Mouse (Mus musculus) lung, adult 18-20 months (tissue): Measurements from ENCODE around the gene Ccdc187.

Experiments
- DNase-seq, 2 experiments: peaks; one replicate each; pipeline ENCODE4 v3.0.0; 2022; ENCODE audit warnings: mixed read lengths in 2 of 2

Ccdc187 gene

DNA sequence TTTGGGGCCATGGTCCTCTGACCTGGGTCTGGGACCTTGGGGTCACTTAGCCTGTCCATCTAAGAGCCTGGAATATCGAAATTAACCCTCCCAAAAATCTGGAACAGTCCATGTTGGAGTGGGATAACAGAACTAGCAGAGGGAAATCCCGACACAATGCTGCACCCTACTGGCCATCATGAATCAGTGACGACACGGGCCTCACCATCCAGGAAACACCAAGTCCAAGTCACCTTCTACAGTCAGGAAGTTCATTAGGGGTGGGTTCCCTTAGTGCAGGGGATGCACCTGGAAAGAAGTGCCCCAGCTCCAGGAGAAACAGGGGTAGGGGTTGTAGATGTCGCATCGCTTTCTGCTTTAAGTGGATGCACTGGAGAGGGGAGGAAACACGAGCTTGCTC, 20.7 kb downstream of the Ccdc187 start:
- DNase-seq, result peak; percentile 33 to 56

DNA sequence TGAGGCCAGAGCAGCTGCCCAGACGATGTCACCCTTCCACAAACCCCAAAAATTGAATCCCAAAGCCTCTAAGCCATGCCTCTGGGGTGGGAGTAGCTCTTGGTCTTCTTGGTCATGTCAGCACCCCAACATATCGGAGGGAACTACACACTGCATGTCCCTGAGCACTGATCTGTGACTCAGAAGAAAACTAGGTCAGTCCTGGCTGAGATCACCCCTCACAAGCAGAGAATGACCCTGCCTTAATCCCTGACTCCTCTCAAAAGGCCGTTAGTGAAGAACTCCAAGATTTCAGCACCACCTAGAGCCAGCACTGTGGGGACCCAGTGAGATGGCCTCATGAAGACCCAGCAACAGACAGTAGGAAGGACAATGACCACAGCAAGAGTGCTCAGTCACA, 26.1 kb downstream of the Ccdc187 start:
- no peak for DNase-seq

DNA sequence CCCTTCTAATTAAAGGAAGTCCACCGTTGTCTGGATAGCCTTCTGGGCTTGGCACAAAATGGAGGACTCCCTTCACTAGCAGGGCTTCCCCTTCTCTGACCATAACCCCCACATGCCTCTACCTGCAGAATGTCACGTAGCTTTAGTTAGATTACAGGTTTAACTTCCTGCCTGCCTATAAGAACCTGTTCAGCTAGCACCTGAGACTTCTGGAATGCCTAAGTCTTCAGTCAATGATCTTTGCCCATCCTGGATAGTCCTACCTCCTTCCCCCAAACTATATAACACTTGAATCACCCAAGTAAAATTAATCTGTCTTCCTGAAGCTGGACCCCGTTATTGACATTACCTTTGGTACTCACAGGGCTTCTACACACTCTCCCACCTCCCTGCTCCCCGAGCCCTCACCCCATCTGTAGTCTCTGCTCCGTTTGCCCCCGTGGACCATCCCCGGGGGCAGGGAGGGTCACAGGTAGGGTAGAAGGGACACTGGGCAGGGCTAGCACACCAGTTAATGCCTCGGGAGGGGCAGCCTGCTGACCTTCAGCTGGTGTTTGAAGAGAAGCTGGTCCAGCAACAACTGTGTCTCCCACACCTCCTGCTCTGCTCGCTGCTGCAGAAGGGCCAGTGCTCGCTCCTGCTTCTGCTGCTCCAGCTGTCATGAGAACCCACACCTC, 28.2 kb downstream of the Ccdc187 start:
- no peak for DNase-seq

DNA sequence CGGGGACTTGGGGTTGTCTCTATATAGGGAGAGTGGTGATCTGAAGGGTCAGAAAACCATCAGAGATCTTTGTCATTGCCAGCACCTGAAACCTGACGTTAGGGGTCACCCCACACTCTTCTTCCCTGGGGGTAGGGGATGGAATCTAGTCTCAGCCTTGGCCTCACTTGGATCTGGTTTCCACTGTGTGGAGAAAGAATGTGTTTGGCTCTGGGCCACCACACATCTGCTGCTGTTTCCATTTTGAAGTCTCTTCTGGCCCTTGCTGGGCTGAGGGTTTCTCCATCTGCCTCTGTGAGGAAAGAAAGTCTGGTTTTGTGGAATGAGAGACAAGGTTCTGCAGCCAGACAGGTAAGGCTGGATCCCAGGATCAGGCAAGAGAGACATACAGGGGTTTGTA, 29.3 kb downstream of the Ccdc187 start:
- DNase-seq, result no peak

DNA sequence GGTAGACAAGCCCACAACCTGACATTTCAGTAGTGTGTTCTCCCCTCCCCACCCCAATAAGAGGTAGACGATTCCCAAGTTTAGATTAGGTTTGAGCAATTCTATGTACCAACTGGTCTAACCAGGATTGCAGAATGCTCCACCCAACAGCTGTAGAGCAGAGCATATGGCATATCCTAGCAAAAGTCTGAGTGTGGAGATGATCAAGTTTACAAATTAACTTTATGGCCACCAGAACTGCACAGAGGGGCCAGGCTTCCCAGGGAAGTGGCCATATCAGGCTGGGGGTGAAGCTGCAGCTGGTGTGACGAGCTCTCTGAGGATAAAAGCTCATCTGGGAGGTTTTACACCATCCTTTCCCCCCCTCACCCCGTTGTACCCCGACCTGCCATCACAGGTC, 29.7 kb downstream of the Ccdc187 start:
- DNase-seq, result no peak

DNA sequence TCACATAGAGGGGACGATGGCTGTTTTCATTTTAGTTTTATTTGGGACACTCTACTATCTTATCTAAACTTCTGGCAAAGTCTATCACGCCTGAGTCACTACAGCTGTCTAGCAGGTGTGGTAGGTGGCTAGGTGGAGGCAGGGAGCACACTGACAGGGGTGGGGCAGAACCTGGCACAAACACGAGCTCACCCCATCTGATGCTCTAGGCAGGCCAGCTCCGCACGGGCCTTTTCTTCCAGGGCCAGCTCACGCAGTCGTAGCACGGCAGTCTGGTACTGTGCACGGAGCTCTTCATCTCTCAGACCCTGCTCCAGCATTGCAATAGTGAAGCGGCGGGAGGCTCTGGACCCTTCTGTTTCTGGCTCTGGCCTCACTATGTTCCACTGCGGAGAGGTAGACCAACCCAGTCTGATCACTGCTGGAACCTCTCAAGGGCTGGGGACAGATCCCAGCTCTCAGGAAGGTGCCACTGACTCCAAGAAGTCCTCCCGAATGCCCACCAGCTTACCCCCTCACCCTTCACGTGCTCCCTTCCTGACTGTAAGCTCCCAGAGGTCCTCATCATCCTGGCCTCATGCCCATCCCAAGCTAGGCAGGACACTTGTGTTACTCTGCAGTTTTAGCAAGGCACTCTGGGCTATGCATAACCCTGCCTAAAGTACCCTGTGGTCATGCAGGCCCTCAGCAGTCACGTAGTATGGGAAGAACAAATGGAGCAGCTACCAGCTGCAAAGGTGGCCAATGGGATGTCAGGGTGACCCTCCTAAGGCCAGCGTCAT, 36.9 kb downstream of the Ccdc187 start:
- DNase-seq, result no peak

DNA sequence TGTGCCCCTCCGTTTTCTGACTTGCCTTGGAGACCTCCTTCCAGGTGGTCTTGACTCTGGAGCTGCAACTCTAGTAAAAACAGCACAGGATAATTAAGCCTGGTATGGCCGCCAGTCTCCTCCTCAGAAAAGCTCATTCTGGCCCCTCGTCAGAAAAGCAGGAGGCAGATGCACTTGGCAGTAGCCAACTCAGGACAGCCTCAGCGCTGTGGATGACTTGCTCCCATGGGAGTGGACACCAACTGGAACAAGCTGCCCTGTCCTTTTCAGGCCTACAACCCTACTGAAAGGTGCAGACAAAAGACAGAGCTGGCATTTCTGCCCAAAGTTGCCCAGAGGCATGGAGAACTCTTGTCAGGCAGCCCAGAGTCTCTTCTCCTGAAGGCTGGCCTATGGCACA, 39.5 kb downstream of the Ccdc187 start:
- no peak for DNase-seq

DNA sequence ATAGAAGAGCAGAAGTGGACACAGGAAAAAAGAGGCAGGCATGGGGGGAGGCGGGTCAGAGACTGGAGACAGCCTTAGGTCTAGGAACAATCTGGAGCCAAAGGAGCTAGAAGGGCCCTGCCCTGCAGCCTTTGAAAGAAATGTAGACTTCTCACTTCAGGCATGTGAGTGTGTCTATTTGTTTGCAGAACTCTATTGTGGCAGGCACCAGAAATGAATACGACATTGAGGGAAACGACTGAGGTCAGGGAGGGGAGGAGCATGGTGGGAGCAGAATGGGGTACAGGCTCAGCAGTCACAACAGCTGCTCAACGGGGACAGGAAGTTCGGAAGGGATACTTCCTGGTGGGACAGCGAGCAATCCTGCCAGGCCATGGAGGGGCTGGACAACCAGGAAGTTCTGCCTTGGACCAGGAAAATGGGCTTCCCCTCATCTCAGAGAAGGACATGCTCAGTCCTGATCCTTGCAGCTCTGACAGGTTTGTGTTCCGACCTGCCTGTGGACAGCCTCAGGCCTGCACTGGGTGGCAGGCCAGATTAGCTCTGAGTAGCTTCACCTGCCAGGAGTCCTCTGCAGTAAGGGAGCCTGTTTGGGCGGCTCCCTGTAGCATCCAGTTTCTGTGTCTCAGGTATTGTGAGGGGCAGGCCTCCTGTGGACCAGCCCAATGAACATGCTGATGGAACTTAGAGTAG, 41.7 kb downstream of the Ccdc187 start:
- DNase-seq, result no peak

DNA sequence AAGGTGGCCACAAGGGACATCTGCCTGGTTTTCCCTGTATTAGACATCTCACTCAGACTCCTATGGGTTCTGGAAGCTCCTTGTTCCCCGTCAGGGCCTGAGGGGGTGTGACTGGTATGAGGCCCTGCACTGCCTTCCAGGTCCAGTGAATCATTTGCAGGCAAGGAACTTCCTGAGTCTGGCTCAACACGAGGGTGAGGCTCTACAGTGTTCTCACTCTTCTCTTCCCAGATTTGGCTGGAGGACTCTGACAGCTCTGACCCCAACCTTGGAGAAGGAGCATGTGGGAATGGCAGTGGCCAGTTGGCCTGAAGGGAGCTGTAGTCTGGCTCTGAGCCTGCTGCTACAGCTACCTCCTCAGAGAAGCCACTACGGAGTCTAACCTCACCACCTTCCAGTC, 46.8 kb downstream of the Ccdc187 start:
- DNase-seq, result peak in 1 of 2 experiments; percentile 16

DNA sequence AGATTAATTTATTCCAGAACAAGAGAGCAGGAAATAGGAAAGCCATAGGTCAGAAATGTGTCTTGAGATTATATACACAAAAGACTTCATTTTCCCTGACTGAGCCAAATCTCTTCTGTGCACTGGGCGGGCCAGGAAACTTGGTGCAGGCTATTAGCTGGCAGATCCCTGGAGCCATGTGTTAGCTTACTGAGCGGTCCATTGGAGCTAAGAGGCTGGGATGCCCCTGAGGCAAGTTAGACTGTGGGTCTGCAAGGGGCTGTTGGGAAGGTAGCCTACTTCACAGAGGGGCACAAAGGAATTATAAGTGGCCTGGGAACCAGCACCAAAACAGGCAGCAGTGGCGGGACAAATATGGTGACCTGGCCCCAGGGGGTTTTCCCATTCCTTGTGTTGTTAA, 53.5 kb downstream of the Ccdc187 start:
- DNase-seq, result no peak

DNA sequence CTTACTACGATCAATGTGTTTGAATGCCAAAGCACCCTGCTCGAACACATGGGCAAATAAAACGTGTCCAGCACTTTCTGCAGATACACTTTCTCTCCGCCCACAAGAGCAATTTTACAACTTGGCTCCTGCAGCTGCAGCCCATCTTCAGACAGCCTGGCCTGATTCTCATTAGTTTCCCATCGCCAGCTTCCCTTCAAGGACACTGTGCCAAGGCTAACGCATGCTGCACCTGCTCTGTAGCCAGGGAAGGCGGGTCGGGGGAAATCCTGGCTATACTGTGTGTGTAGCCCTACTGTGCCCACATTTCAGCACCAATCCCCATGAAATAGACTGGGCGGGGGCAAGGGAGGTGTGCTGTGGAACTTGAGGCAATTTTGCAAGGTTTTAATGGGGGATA, 54.0 kb downstream of the Ccdc187 start:
- DNase-seq, result peak in 1 of 2 experiments; percentile 25

DNA sequence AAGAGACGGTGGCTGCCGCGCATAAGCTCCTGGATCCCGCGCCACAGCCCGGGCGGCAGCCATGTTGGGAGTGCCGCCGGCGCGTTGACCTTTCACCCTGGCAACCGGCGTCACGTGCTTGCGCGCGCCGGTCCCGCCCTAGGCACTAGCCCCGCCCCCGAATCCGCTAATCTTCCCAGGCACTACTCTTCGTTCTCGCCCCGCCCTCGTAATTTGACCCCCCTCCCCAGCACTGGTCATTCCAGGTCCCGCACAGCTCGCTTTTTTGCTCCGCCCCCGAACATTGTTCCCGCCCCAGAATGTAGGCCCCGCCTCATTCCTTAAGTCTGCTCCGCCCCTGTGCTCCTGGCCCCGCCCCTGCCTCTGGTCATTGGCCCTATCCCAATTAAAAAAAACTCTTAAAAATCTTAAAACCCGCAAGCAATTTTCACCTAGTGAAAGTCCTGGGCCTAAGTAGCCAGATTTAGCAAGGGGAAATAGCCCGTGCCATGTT, 57.0 kb downstream of the Ccdc187 start, which contains the start of gene Qsox2:
TSS of gene Qsox2 (minus strand) at position 236 of the 493 bp plus-strand sequence.
- DNase-seq, result peak; percentile 92 to 96

DNA sequence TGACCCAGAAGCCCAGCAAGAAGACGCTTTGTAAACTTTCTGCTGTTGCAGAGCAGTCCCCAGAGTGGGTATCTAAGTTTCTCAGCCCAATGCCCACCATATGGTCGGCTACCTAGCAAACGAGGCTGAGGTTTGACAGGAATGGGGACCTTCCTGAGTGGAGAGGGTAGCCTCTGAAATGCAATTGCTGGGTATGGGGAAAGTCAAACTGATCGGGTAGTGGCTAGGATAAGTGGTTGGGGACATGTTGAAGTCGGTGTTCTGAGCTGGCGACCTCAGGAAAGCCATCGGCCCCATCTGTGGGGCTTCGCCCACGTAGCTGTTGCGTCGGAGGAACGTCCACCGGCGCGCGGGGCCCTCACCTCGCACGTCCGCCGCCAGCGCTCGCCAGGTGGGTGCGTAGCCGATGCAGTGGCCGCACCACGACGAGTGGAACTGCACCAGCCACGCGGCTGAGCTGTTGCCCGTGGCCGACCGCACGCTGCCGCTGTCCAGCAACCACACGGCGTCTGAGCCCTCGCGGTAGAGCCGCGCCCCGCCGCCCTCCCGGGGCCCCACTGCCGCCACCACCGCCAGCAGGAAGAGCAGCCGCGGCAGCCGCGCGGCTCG, 57.6 kb downstream of the Ccdc187 start:
- DNase-seq, result no peak

DNA sequence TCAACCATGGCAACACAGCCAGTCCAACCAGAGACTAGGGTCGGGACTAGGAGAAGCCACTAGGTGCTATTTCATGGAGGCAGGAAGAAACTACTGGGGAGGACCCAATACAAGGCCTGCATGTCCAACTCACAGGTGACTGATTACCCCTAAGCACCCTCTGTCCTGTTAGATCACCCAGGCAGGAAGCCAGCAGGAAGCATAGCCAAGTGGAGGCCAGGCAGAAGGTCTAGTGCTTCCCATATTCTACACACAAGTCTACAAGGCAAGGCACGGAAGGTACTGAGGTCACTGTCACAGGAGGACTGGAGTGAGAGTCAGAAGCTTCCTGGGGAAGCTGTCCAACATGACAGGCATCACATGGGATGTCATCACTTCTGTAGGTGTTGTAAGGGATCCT, 59.6 kb downstream of the Ccdc187 start:
- no peak for DNase-seq

DNA sequence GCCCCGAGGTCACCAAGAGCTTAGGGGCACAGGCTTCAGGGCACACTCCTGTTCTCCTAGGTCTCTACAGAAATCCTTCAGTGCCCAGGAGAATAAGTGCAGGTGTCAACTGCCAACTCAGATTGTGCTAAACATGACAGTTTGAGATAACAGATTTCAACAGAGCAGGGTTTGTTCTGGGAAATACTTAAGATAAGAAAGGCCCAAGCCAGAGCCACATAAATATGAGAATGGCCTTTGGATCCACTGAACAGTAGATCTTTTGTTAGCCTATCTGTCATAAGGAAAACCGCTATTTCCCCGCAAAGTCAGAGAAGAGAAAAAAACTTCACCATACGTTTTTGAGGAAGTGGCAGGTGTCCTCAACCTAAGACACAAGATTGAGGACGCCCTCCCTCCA, 60.1 kb downstream of the Ccdc187 start:
- DNase-seq, result no peak

DNA sequence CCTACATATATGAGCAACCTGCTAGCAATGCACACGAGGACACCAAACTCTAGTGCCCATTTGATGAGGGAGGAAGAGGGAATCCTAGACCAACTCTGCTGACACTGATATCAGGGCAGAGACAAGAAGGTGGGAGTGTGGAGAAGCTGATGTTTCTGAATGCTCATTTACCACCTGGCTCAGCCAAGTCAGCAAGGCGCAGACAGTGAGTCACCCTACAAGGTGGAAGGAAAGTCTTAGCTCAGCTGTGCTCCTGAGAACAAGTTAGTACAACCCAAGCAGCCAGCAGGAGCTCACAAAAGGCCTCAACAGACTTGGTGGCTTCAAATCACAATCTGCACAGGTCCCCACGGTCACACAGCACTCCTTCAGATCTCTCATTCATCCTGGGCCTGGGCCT, 63.0 kb downstream of the Ccdc187 start:
- DNase-seq, result no peak

DNA sequence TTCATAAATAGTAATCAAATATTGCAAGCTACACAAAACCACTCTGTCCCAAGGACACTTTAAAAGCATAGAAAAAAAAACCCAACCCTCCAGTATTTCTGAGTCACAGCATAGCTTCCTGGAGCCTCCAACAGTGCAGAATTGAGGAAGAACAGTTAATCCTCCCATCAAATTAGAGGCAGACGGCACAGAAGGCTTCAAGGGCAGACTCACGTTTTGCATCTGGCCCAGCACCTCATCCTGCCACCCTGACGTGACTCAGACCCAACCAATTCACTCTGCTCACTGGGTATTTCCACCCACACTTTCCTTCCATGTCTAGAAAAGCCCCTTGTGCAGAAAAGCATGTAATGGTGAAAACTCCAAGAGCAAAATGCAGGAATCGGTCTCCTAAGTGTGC, 64.1 kb downstream of the Ccdc187 start:
- DNase-seq, result no peak

DNA sequence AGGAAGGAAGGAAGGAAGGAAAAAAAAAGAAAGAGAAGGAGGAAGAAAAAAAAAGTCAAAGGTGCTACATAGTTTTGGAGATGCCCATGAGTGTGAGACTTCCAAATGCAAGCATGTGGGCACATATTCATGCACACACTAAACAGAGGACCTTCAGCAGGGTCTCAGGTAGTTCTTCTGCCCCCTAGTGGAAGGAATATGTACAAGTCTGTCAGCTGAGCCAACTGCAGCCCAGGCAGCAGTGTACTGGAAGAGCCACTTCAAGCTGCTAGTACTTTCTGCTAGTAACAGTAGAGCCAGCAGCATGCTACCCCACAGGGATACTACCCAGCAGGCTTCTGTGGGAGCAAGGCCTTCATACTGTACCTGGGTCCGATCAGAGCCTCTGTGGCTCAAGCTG, 66.6 kb downstream of the Ccdc187 start:
- peak; percentile 35 to 44 for DNase-seq

DNA sequence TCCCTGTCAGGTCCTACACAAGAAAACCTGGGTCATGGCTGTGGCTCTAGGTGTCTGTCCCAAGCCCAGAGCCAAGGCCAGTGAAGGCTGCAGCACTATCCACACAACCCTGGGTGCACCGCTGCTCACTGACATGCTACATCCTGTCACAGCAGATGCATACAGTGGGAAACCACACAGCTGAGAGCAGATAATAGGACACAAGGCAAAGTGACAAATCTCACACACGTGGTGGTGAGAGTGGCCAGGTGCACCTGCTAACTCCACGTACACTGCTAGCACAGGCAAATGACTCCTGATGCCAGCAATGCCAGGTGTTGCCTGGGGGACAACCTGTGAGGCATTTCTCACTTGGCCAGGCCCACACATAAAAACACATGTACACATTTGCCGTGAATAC, 69.1 kb downstream of the Ccdc187 start:
- DNase-seq, result no peak

DNA sequence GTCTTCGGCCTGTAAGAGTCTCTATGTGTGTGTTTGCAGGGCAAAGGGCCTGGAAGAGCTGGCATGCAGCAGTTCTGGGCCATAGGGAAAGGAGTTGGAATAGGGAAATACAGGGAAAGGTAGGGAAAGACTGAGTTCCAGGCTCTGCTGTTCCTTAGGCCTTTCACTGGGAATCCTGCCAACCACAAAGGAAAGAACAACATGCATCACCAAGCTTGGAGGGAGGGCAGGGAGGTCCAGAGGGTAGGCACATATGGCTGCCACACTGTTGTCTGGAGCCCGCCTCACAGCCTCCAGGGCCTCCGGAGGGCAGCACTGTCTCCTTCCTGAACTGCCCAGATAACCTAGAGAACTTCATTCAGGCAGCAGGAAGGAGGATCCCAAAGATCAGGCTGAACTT, 70.4 kb downstream of the Ccdc187 start:
- DNase-seq, result no peak

DNA sequence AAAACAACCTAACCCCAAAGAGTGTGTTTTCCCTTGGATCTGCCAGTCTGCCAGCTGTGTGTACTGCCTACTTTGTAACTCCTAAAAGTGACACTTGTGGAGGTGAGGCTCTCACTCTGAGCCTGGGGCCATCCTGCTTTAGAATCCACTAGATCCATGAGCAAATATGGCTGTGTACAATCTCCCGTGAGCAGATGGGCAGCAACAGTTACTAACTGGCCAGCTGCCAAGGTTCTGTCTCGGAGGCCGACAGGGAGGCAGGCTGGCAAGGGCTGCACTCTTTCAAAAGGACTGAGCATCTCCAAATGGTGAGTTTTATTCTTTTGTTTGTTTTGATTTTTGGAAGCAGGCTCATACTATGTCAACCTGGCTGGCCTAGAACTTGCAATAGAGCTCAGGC, 79.8 kb downstream of the Ccdc187 start:
- no peak for DNase-seq

DNA sequence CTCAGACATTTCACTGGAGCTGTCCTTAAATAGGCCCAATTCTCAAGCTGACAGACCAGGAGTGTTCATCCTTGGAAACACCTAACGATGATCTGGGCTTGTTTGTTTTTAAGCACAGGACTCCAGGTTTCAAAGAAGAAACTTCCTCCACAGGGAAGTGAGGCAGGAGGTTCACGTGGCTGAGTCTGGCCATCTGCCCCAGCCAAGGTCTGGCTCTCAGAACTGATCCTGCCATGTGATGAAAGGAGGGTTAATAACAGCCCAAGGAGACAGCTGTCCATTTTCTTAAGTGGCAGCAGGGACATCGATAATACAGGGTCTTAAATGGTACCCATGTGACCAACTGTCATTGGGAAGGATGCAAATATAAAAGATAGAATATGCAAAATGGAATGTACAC, 84.8 kb downstream of the Ccdc187 start:
- DNase-seq, result no peak

DNA sequence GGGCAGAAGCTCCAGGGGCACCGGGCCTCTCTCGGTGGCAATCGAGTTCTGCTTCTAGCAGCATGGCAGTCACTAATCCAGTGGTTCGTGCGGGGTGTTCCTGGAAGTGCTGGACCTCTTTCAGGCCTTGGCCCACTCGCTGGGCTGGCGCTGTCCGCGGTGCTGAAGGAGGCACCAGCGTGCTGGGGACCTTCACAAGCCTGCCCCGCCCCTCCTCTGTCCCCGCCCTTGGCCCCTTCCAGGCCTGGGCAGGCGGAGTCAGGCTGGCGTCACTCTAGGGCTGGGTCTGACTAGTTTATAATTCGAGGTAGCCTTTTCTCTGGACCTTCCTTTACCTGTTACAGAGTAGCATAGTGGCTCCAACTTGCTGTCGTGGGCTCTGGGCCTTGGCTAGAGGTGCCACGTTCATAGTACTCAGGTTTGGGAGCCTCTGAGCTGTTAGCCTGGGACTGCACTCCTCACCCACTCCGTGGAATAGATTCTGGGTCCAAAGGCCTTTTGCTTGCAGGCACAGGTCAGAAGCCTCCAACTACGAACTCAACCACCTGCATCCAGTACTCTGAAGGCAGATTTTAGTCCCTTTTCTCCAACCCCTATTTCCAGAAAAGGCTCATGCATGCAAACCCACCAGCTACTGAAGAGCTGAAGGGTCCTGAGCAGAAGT, 86.1 kb downstream of the Ccdc187 start, which contains the start of gene Lhx3:
TSS of gene Lhx3 (minus strand) at position 164 of the 664 bp plus-strand sequence.
- peak; percentile 75 to 84 for DNase-seq
